Mouse (Mus musculus): ENCODE data around the gene Gdap1l1. TPM values are rescaled to one million over a fixed set of nuclear protein-coding genes. Genes with fewer than 3 reads are reported as not detected.

Gdap1l1 gene
- total RNA-seq, 4 experiments from 2014 or later, result not detected

Other genes with a start within 250 kb of the Gdap1l1 start
- gene Tox2, start 235.4 kb upstream of the Gdap1l1 start, total RNA-seq (2022), result 1 to 10 TPM in 2 of 4 experiments, under 1 TPM in 2; 0.66 to 2.7 (median 1.0) TPM
- 100 to 1,000 TPM; 423 to 464 (median 433) TPM for gene Jph2, start 40.5 kb upstream of the Gdap1l1 start, total RNA-seq (2022)
- 10 to 100 TPM; 19.4 to 21.8 (median 20.3) TPM for gene Oser1, start 13.8 kb upstream of the Gdap1l1 start, total RNA-seq (2022)
- gene Fitm2, start 34.2 kb downstream of the Gdap1l1 start, total RNA-seq (2022), result 100 to 1,000 TPM; 197 to 218 (median 209) TPM
- not detected for gene R3hdml, start 53.8 kb downstream of the Gdap1l1 start, total RNA-seq (2022)
- gene Hnf4a, start 68.3 kb downstream of the Gdap1l1 start, total RNA-seq (2022), result not detected
- gene Ttpal, start 163.8 kb downstream of the Gdap1l1 start, total RNA-seq (2022), result 10 to 100 TPM in 2 of 4 experiments, 1 to 10 TPM in 2; 7.4 to 15.0 (median 11.4) TPM
- gene Serinc3, start 206.7 kb downstream of the Gdap1l1 start, total RNA-seq (2022), result 100 to 1,000 TPM; 272 to 302 (median 297) TPM
- 100 to 1,000 TPM; 214 to 247 (median 224) TPM for gene Pkig, start 219.9 kb downstream of the Gdap1l1 start, total RNA-seq (2022)

Measured in heart, adult 8-10 months (tissue).